Mouse (Mus musculus) gonadal fat pad, adult 2 months (tissue): ENCODE measurements around the gene Cd151. TPM values are rescaled to one million over a fixed set of nuclear protein-coding genes. Genes with fewer than 3 reads are reported as not detected.

ENCODE experiments used
- DNase-seq: peaks from one replicate; pipeline ENCODE4 v3.0.0-alpha.2; 2012; ENCODE audit warnings: low read depth
- polyA plus RNA-seq: library from polyadenylated mRNA; depleted of rRNA; stranded (reverse); fragments of >200 nt; gene quantifications from 2 replicates; pipeline ENCODE4 v1.2.3, GENCODE M21; 2012

Gene Cd151
- polyA plus RNA-seq, 1 experiment: 894 TPM

DNA sequence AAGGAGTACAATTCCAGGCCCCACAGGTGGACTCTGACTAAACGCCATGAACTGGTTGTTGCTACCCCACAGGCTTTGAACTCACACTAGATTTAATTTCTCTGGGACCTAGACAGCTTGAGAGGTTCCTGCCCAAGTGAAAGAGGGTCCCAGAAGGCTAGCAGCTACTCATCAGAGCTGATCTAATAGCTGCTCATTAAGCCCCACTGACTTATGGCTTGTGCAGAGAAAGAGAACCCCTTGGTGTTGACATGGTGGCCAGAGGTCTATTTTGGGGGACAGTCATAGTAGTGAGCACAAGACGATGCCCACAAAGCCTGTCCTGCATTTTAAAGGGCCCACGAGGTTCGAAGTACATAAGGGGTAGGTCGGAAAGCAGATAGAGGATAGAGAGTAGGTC is 7.0 kb downstream of the Cd151 start:
- no peak for DNase-seq

DNA sequence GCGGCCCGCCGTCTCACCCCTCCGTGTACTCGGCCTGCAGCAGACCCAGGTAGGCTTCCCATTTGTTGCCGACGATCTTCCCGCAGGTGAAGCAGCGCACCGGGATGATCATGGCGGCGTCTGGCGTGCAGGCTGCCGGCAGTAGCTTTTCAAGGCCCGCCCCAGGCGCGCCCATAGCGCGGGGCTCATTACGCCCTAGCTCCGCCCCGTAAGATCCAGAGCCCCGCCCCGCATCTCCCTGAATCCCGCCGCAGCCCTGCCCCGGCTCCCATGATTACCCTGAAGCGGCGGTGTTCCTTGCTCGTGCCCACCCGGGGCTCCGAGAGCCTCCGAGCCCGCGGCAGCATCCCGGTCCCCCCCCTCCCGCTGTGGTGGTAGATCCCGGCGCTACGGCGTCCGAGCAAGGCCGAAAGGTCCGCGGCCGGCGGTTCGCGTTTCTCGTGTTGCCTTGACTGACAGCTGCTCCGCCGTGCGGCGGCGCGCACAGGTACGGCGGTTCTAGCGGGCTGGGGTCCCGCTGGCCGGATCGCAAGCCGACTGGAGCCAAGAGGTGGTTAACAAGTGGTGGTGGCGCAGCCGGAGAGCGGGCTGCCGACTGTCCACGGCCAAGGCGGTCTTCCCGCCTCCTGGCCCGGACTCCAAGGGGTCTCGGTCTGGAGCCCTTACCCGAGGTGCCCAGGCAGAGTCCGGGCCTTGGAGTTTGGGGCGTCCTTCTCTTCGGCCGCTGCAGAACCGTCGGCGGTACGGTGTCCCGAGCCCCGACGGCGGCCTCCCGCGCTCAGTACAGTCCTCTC is 8.0 kb downstream of the Cd151 start, which contains the start of the genes Polr2l and Tspan4:
Gene Polr2l (minus strand): TSS at position 122 of the 794 bp plus-strand sequence.
Gene Tspan4 (plus strand): TSS at position 230 of the 794 bp plus-strand sequence.
- DNase-seq: no peak

DNA sequence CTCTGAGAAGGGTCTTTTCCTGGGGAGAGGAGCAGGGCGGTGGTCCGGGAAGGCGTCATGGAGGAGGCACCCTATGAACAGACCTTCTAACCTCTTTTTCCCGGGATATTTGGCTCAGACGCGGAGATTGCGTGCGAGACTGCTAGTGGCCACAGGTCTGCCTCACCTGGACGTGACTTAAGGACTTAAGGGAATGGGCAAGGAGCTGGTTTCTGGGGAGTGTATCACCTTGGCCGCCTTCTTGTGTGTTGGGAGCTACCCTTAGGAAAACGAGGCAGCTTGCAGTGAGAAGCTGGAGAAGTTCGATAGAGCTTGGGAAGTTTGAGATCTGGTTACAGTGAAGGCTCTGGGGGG is 8.6 kb downstream of the Cd151 start:
- DNase-seq: no peak

DNA sequence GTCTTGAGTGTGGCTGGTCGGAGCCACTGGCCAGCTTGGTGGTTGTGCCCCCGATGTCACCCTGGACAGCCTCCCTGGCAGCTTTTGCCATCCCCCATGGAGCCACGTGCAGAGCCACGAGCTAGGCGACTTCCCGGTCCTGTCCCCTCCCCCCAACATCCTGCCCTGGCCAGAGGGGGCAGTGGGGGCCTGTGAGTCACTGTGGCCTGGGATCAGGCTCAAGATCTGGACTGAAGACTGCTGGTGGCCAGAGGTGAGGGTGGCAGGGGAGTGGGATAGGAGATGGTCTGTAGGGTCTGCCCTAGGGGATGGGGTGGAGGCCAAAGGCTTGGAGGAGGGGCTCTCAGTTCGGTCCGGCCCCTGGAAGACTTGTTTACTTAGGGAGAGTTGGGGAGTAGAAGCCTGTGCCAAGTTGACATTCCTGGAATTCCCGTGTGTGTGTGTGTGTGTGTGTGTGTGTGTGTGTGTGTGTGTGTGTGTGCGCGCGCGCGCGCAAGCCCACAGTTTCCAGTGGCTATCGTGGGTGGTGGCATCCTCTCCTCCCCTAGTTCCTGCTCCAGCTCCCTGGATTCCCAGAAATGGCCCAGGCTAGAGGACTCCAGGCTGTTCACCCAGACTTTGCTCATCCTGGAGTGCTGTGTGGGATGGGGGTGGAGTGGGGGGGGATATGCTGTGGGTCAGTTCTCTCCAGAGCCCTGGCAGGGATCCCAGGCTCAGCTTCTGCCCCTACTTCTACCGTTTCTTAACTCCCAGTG is 9.2 kb downstream of the Cd151 start:
- DNase-seq: no peak

DNA sequence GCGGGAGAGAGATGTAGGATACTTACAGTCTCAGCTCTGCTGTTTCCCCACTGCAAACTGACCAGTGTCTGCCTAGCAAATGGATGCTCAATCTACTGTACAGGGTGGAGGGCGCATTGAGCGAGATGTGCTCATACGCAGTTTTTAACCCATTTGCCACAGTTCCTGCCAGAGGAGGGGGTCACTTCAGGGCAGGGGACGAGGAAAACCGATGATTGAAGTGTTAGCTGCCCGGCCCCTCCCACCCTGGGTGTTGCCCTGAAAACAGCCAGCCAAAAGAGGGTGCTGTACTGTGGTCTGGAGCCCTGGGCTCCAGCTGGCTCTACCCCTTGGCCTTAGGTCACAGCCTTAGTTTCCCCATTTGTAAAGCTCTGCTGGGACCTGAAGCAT is 9.8 kb downstream of the Cd151 start:
- DNase-seq: no peak

DNA sequence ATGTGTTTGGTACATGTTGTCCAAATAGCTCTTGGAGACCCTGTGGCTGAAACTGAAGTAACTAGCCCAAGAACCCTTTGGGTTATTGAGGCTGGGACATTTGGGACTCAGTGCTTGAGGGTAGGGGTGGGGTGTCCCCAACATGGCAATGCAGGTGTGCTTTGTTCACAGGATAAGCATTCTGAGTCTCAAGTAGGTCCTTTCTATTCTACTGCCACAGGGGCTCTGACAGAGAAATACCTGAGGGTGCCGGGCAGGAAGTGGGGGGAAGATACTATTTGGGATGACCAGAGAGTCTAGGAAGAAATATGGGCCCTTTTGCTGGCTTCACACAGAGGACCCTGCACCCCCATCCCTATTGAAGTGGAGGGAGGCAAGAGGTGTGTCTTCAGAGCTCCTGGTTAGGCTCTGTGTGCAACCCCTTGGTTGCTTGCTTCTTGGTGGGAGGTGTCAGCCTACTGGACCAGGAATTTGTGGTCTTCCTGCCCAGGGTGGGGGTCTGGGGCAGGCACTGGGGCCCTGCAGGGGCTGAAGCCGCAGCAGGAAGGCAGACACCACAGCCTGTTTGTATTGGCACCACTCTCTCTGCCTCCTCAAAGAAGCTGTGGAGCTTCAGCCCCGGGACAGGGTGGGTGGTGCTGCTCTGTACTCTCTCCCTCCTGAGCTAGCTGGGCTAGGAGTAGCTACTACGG is 10.5 kb downstream of the Cd151 start:
- DNase-seq: no peak

DNA sequence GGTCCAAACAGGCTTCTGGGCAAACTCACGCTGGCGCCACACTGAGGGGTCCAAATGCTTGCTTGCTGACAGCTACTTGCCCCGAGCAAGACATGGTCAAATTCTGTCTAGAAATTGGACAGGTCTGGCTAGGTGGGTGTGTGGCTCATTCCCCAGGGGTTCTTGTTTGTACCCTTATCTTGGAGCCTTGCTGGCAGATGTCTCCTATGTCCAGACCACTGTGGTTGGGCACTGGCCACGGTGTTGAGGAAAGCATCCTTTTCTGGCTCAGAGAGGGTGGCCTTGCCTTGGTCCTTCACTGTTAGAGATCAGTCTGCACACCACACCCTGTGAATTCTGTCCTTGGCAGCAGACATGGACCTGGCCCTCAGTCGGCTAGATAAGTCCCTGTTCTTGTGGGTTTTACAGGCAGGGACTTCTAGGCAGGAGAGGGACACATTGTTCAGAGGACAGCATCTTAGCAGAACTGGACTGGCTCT is 11.1 kb downstream of the Cd151 start:
- no peak for DNase-seq

DNA sequence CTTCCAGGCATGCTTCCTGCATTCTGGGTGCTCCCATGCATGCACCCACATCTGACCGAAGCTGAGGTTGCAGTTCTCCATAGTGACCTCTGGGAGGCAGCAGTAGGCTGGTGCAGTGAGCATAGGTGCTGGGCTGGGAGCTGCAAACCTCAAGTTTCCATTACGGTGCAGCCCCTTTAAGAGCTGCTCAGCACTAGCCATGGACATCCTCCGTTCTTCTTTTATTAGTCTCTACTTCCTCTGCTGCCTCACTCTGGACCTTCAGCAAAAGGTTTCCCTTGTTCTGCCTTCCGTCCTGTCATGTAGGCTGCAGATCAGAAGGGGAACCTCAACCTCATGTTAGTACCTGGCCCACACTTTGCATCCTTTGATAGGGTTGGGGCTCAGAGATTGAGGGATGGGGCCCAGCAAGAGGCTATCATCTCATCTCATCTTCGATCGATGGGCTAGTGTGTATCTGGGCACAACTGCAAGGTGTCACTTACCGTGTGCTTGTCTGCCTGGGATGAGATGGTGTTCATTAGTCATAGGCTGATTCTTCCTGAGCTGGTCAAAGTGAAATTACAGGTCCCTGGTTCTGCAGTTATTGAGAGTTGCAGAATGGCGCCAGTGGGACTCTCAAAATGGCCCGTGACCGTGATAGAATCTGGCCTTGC is 13.8 kb downstream of the Cd151 start:
- DNase-seq: no peak

DNA sequence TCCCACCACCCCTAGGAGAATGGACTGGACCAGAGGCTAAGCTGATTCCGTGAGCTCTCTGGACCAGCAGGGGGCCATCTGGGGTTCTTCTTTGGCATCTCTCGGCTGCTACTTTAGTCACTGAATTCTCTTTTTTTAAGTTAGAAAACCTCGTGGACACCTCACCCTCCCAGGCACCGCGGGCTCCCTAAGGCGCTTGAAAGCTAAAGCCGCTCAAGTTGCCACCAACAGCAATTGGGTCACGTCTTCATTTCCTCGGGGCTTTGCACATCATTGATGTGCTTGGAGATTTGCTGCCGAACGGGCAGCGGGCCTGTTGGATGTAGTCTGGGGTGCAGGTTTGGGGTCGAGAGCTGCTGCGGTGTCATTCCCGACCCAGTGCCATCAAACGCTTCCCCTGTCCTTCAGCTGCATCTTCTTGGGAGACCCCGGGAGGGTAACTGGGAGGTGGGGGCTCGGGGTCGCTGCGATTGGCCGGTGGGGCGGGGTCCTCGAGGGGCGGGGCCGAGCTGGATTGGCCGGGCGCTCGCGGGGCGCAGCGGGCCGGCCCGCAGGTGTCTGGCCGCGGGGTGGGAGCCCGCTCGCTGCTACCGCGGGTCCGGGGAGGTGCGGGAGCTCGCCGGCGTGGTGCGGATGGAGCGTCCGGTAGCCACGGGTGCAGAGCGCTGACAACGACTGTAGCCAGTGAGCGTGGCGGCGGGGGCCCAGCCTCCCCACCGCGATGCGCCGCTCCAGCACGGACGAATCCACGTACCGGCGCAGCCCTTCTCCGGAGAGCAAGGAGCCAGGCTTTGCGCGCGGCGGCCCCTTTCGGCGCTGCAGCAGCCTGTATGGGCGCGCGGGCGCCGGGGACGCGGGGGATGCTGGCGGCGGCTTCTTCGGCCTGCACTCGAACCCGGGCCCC is 14.6 kb downstream of the Cd151 start:
- no peak for DNase-seq

DNA sequence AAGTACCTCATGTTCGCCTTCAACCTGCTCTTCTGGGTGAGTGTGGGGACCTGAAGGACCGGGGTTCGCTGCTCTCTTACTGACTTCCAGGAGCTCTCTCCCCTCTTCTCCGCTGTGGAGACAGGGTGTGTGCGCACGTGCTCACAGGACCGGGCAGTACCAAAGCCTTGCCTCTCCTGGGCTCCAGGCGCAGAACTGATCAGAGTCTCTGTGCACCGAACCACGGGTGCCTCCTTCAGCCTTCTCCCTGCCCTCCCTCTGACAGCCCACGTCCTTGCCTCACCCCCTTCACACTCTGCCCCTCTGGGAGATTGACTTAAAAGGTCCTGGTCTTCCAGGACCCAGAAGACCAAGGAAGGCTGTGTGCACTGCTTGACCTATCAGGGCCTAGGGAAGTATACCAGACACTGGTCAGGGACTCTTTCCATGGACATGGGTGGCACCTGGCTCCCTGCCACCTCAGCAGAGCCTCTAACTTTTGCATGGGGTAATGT is 15.4 kb downstream of the Cd151 start:
- no peak for DNase-seq

DNA sequence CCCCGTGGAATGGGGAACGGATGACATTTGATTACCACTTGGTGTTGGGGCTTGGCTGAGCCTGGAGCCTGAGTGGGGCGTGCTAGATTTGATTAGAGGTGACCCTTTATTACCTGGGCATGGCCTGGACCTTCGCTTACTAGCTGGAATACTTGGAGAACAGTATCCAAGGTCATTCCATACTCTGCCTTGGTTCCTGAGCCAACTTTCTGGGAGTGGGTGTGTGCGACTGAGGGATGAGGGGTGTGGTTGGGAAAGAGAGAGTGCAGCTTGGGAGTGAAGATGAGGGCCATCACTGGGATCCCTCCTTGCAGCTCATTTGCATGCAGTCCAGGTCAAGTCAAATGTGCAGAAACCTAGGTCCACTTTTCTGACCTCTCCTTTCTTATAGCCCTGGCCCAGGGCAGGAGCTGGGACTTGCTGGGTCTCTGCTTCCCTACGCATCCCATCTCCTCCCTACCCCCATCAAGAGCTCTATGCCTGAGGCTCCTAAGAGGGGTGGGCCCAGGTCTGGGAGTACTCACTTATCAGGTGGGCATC is 16.0 kb downstream of the Cd151 start:
- no peak for DNase-seq

DNA sequence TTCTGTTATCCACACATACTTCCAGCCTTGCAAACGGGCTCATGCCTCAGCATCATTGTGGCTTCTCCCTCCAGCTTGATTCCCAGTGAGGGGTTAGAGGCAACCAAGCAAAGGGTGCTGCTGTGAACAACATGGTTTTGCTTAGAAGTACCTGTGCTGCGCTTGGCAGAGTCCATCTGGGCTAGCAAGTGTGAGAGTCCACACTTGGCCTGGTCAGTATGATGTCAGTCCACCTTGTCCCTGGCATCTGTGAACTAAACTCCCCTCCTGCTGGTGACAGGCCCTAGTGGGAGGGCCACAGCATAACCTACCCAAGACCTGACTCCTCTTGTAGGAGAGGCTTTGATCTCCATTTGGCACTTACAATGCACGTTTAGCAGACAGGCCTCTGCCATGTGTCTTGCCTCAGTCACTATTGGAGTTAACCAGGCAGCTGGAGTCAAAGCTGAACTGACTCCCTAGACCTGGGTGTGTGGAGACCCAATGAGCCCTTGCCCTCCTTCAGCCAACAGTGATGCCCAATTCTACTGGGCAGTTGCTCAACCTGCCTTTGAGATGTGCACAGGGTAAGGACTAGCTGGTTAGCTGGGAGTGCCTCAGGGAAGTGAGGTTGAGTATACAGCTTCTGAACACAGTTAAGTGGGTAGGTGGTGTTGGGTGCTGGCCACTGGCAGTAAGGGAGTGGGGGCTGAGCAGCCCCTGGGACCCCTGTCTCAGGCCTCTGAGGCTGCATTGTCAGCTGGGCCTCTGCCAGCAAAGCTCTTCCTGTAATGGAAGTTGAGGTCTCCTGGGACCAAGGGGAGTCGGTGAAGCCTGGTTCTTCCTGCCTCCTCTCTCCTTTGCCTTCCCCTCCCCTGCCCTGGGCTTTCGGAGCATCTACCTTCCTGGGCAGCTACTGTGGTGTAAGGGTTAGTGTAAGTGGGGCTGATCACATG is 17.3 kb downstream of the Cd151 start:
- no peak for DNase-seq

DNA sequence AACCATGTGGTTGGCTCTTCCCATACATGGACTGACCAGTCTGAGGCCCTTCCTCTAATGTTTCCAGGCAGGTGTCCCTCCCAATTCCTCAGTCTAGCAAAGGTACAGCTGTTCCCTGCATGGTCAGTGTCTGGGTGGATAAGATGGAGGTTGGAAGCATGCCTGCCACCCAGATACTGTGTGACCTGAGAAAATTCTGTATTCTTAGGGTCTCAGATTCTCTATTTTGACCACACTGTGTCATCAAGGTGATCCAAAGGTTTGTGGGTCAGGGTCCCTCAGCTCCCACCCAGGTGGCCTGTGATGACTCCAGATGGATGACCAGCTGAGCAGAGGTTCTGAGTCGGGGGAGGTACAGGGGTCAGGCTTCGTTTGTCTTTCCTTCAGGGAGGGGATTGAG is 18.0 kb downstream of the Cd151 start:
- no peak for DNase-seq

DNA sequence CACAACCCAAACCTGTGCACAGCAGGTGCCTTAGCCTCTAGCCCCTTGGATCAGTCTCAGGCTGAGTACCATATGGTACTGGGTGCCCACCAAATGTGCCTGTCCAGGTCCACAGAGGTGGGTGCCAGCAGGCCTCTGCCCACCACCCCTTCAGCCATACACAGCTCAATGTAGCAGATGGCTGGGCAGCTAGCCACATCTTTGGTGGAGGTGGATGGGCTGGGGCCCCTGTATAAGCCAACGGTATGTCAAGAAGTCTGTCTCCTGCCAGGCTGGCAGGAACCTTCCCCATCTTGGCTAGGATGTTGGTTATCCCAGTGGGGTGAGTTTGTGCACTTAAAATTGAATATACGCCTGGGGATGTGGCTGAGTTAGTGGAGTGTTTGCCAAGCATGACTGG is 18.4 kb downstream of the Cd151 start:
- no peak for DNase-seq

DNA sequence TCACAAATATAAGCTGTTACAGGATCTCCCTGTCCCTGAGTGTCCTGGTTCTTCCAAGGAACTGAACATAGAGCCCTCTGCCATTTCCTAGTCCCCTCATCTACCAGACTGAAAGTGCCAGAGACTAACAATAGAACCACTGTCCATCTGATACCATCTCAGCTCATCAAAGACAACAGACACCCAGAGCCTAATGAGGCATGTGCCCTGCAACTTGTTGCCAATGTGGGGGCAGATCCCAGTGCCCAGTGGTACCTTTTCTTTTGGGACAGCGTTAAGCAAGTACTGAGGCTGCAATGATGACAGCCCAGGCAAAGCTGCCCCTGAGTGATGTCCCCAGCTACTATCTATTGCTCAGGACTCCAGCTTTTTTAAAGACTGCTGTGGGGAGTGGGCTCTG is 19.0 kb downstream of the Cd151 start:
- DNase-seq: no peak

DNA sequence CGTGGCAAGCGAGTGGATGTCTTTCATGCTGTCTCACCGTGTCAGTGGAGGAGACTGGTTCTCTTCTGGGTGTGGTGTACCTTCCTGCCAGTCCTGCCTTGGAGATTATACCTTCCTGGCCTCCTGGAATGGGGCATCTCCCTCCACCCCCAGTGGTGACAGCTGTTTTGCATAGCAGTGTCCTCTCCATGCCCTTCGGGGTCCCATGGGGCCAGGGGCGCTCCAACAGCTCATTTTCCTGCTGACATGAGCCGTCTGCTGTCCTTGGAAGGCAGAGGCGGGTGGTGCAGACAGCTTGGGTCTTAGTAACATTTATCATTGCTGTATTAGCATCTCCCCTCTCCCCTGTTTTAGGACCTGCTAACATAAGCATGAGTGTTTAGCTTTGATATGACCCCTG is 19.9 kb downstream of the Cd151 start:
- DNase-seq: no peak

DNA sequence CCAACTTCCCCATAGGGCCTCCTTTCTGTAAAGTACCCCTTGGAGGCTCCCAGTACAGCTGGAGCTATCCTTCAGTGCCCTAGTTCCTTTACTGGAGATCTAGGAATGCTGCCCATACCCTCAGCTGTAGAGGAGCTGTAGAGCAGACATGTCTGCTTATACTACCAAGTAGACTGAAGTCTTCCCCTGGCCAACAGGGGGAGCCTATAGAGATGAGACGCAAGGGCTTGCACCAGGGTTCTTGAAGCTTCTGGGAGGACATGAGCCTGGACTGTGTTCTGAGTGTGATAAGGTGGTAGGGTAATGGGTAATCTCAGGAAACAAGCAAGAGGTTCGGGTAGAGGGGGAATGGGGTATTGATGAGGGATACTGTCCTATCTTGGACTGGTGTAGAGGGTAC is 24.0 kb downstream of the Cd151 start:
- DNase-seq: no peak

DNA sequence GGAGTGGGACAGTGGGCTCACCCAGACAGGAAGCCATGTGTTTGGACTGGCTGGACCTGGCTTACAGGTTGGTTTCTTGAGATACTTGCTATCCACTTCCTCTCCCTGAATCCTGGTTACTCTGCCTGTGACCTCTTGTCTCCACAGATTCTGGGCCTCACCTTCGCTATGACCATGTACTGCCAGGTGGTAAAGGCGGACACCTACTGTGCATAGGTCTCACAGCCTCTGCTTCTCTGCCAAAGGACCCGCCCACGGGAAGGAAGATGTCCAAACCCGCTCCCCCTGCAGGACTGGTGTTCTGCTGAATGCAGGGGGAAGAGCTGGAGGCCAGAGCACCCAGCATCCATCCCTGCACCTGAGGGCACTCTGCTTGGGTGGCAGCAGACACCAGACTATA is 25.5 kb downstream of the Cd151 start:
- no peak for DNase-seq

DNA sequence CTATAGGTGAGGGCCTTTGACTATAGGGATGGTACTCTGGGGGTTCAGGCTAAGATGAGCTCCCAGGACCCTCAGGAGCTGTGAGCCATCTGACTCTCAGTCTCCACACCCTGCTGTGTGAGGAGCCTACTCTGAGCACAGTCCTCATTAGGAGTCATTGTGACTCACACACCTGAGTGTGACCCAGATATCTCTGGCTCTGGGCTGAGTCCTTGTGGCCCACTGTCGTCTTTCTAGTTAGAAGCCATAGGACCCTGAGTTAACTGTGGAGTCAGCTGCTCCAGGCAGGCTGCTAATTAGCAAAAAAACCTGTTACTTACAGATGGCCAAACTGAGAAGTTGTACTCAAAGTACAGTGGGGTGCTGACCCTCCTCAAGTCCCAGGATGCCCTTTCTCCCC is 26.5 kb downstream of the Cd151 start:
- no peak for DNase-seq
